Mouse (Mus musculus) thymus, adult 2 months (tissue): ENCODE data around the gene Rab12.

ENCODE experiments used
- CTCF ChIP-seq: fragments of 200-500 bp; IDR thresholded peaks from 2 replicates; pipeline ENCODE4 v1.5.1; 2012; ENCODE audit warnings: mild to moderate bottlenecking, control low read depth, low read length, moderate library complexity, borderline replicate concordance; ENCODE audit not compliant: control insufficient read depth, poor library complexity, insufficient read depth; ENCODE audit errors: extremely low read depth
- POLR2A ChIP-seq: fragments of 200-500 bp; IDR thresholded peaks from 2 replicates; pipeline ENCODE4 v1.6.1; 2012; ENCODE audit warnings: mild to moderate bottlenecking, low read length, control low read depth, moderate library complexity; ENCODE audit not compliant: control insufficient read depth, poor library complexity, insufficient read depth; ENCODE audit errors: extremely low read depth

DNA sequence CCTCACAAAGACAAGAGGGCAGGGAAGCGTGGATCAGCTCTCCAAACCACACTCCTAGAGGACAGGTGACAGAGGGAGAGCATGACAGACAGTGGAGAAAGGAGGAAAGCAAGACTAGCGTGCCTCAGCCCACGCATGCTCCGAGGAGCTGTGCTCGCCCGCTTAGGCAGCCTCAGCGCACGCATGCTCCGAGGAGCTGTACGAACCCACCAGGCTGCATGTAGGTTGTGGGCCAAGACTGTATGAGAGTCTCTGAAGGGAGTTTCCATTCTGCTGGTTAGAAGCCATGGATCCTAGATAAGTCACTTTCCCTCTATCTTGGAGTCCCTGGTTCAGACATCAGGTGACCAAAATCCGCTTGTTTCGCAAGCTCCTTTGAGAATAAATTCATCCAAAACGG is 40.2 kb downstream of the Rab12 start:
- TF ChIP-seq POLR2A (no peak), CTCF (no peak)
